Mouse (Mus musculus): ENCODE data around the gene Klk8.

DNA sequence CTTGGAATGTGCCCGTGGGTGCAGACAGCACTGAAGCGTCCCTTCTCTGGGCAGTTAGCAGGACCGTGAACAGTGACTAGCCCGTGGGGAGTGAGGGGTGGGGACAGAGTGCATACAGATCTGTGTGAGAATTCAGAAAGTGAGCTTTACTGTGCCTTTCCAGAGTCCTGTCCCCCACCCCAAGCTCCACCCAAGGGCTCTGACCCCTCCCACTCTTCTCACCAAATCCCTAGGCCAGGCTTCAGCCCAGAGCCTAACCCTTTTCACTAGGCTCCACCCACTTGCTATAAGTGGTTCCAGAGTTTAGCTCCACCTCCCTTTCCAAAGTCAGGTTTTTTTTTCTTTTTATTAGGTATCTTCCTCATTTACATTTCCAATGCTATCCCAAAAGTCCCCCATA lies 46.4 kb downstream of the Klk8 start:
- no peak for TF ChIP-seq CTCF (IDR thresholded peaks at IDR 0.05; ENCODE audit: borderline replicate concordance, insufficient read depth, low read depth, low read length)
- TF ChIP-seq POLR2A (IDR thresholded peaks at IDR 0.05; ENCODE audit: borderline replicate concordance, insufficient read depth, low read length) = no peak
